Mouse (Mus musculus): ENCODE measurements around the gene Arl9. TPM values are rescaled to one million over a fixed set of nuclear protein-coding genes. Genes with fewer than 3 reads are reported as not detected.
A peak's percentile ranks its signal among the peaks of the same experiment; 100 is the strongest.
"Not testable (repeated sequence)": the region's sequence is repeated elsewhere in the genome, so short reads cannot be mapped to it uniquely, and the experiment has no call there.

Gene Arl9
- polyA plus RNA-seq, 1 experiment: 131 TPM

GRCm38 (mm10) chr5:76969250-76969649 is 34.6 kb upstream of the Arl9 start:
- H3K27ac ChIP-seq (ENCODE audit: control insufficient read depth, insufficient read depth, low read depth, low read length): no peak overlapping the region
- no peak overlapping the region for H3K4me3 ChIP-seq (ENCODE audit: control insufficient read depth, low read depth, low read length)
- H3K27me3 ChIP-seq (ENCODE audit: control insufficient read depth, insufficient read depth, low read length): no peaks in the 10 kb centered on the region
- H3K36me3 ChIP-seq (ENCODE audit: control insufficient read depth, insufficient read depth, low read length): no peaks in the 10 kb centered on the region
- no peaks in the 10 kb centered on the region for H3K4me1 ChIP-seq (ENCODE audit: control insufficient read depth, insufficient read depth, low read length)
- TF ChIP-seq POLR2A (IDR thresholded peaks at IDR 0.05; ENCODE audit: control insufficient read depth, low read depth, low read length): no peak
- no peak for TF ChIP-seq CTCF (IDR thresholded peaks at IDR 0.05; ENCODE audit: control insufficient read depth, insufficient read depth, insufficient replicate concordance, low read depth, low read length)

GRCm38 (mm10) chr5:76971115-76971514 is 32.7 kb upstream of the Arl9 start:
- not testable (repeated sequence) for H3K36me3 ChIP-seq (ENCODE audit: control insufficient read depth, insufficient read depth, low read length); H3K4me1 ChIP-seq (ENCODE audit: control insufficient read depth, insufficient read depth, low read length); H3K27me3 ChIP-seq (ENCODE audit: control insufficient read depth, insufficient read depth, low read length); H3K4me3 ChIP-seq (ENCODE audit: control insufficient read depth, low read depth, low read length); H3K27ac ChIP-seq (ENCODE audit: control insufficient read depth, insufficient read depth, low read depth, low read length)

- no peak for TF ChIP-seq POLR2A (IDR thresholded peaks at IDR 0.05; ENCODE audit: control insufficient read depth, low read depth, low read length)
- no peak for TF ChIP-seq CTCF (IDR thresholded peaks at IDR 0.05; ENCODE audit: control insufficient read depth, insufficient read depth, insufficient replicate concordance, low read depth, low read length)
- H3K4me1 ChIP-seq (ENCODE audit: control insufficient read depth, insufficient read depth, low read length): peaks cover 2% of the 10 kb centered on the region; the same call in 1 of the 2 replicates
- H3K36me3 ChIP-seq (ENCODE audit: control insufficient read depth, insufficient read depth, low read length): peaks cover under 1% of the 10 kb centered on the region
- H3K4me3 ChIP-seq (ENCODE audit: control insufficient read depth, low read depth, low read length): peak overlapping the region; percentile 89; the same call in 1 of the 2 replicates
- no peaks in the 10 kb centered on the region for H3K27me3 ChIP-seq (ENCODE audit: control insufficient read depth, insufficient read depth, low read length)
- H3K27ac ChIP-seq (ENCODE audit: control insufficient read depth, insufficient read depth, low read depth, low read length): no peak overlapping the region
Observed at GRCm38 (mm10) chr5:76973488-76973887, 30.4 kb upstream of the Arl9 start.

- Histone ChIP-seq H3K27me3 (ENCODE audit: control insufficient read depth, insufficient read depth, low read length) (no peaks in the 10 kb centered on the region), H3K36me3 (ENCODE audit: control insufficient read depth, insufficient read depth, low read length) (peaks cover 2% of the 10 kb centered on the region), H3K27ac (ENCODE audit: control insufficient read depth, insufficient read depth, low read depth, low read length) (peak overlapping the region; percentile 67), H3K4me3 (ENCODE audit: control insufficient read depth, low read depth, low read length) (peak overlapping the region; percentile 89), H3K4me1 (ENCODE audit: control insufficient read depth, insufficient read depth, low read length) (peaks cover 2% of the 10 kb centered on the region; the same call in 1 of the 2 replicates)
- TF ChIP-seq POLR2A (IDR thresholded peaks at IDR 0.05; ENCODE audit: control insufficient read depth, low read depth, low read length): no peak
- no peak for TF ChIP-seq CTCF (IDR thresholded peaks at IDR 0.05; ENCODE audit: control insufficient read depth, insufficient read depth, insufficient replicate concordance, low read depth, low read length)
Observed at GRCm38 (mm10) chr5:76974207-76974553, 29.7 kb upstream of the Arl9 start.

- TF ChIP-seq CTCF (IDR thresholded peaks at IDR 0.05; ENCODE audit: control insufficient read depth, insufficient read depth, insufficient replicate concordance, low read depth, low read length) (no peak), POLR2A (IDR thresholded peaks at IDR 0.05; ENCODE audit: control insufficient read depth, low read depth, low read length) (peak; percentile 83)
- Histone ChIP-seq H3K27ac (ENCODE audit: control insufficient read depth, insufficient read depth, low read depth, low read length) (peak within 1 kb of the TSS; percentile 89), H3K4me1 (ENCODE audit: control insufficient read depth, insufficient read depth, low read length) (peaks cover 2% of the 10 kb centered on the region; the same call in 1 of the 2 replicates), H3K27me3 (ENCODE audit: control insufficient read depth, insufficient read depth, low read length) (no peaks in the 10 kb centered on the region), H3K4me3 (ENCODE audit: control insufficient read depth, low read depth, low read length) (peak within 1 kb of the TSS; percentile 89), H3K36me3 (ENCODE audit: control insufficient read depth, insufficient read depth, low read length) (peaks cover 6% of the 10 kb centered on the region)
Observed at GRCm38 (mm10) chr5:76974554-76975285, 29.1 kb upstream of the Arl9 start, which contains the start of gene Srp72. Gene Srp72 (plus strand): TSS chr5:76974683.

- no peaks in the 10 kb centered on the region for H3K27me3 ChIP-seq (ENCODE audit: control insufficient read depth, insufficient read depth, low read length)
- peak overlapping the region; percentile 58 for H3K4me3 ChIP-seq (ENCODE audit: control insufficient read depth, low read depth, low read length)
- TF ChIP-seq CTCF (IDR thresholded peaks at IDR 0.05; ENCODE audit: control insufficient read depth, insufficient read depth, insufficient replicate concordance, low read depth, low read length) (no peak), POLR2A (IDR thresholded peaks at IDR 0.05; ENCODE audit: control insufficient read depth, low read depth, low read length) (no peak)
- no peak overlapping the region for H3K27ac ChIP-seq (ENCODE audit: control insufficient read depth, insufficient read depth, low read depth, low read length)
- peaks cover 8% of the 10 kb centered on the region for H3K36me3 ChIP-seq (ENCODE audit: control insufficient read depth, insufficient read depth, low read length)
- peaks cover 2% of the 10 kb centered on the region; the same call in 1 of the 2 replicates for H3K4me1 ChIP-seq (ENCODE audit: control insufficient read depth, insufficient read depth, low read length)
Observed at GRCm38 (mm10) chr5:76975736-76976135, 28.1 kb upstream of the Arl9 start.

- no peaks in the 10 kb centered on the region for H3K27me3 ChIP-seq (ENCODE audit: control insufficient read depth, insufficient read depth, low read length)
- H3K36me3 ChIP-seq (ENCODE audit: control insufficient read depth, insufficient read depth, low read length): peaks cover 10% of the 10 kb centered on the region
- TF ChIP-seq POLR2A (IDR thresholded peaks at IDR 0.05; ENCODE audit: control insufficient read depth, low read depth, low read length) (no peak), CTCF (IDR thresholded peaks at IDR 0.05; ENCODE audit: control insufficient read depth, insufficient read depth, insufficient replicate concordance, low read depth, low read length) (no peak)
- H3K27ac ChIP-seq (ENCODE audit: control insufficient read depth, insufficient read depth, low read depth, low read length): no peak overlapping the region
- no peaks in the 10 kb centered on the region for H3K4me1 ChIP-seq (ENCODE audit: control insufficient read depth, insufficient read depth, low read length)
- no peak overlapping the region for H3K4me3 ChIP-seq (ENCODE audit: control insufficient read depth, low read depth, low read length)
Observed at GRCm38 (mm10) chr5:76984015-76984414, 19.8 kb upstream of the Arl9 start.
